Mouse (Mus musculus): ENCODE results near the gene Car3. TPM values are rescaled to one million over a fixed set of nuclear protein-coding genes. Genes with fewer than 3 reads are reported as not detected.

The Car3 gene
- polyA plus RNA-seq (2014; fragmentation: Illumina TruSeq; extraction: RNeasy Lipid Tissue Mini Kit (QIAGEN cat#74804)), result 443 TPM

GRCm38 (mm10) chr3:14863022-14863711 lies at the start of gene Car3:
Gene Car3 (plus strand): TSS chr3:14863512.

DNA sequence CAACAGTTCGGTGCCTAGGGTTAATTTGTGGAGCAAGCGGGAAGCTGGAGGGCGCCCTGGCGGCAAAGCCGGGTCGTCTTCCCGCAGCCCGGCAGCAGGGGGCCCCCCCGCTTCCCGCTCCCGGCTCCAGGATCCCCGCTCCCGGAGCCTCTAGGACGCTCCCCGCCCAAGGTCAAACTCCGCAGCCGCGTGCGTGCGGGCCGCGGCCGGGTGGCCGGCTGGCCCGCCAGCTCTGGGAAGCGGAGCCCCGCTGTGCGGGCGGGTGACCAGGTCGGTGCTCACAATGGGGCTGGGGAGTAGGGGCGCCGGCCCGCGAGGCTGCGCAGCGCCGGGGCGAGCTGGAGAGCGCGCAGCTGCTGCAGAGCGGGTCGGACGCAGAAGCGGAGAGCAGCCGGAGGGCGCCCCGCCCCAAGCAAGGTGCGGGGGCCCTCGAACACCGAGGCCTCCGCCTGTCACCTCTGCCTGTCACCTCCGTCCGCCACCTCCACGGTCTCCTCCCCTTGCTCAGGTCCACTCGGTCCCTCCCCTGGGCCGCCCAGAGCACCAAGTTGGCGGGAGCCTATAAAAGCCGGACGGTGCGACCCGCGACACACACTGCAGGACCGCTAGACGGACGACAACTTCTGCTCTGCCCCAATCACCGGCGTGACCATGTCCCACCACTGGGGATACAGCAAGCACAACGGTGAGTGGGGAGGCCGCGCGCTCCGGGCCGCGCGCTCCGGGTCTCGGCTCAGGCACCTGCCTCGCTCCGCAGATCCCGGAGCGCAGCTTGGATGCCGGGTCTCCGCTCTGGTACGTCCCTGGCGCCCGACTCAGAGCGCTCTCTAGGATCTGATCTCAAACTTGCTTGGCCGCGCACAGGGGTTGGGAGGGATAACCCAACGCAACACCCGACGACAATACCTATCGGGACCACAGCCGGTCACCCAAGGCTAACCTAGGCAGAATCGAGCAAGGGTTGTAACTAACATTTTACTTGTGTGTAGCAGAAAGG lies 23.1 kb downstream of the Car3 start, which contains the start of gene Car2:
Car2 (plus strand) TSS at position 172 of the 997 bp plus-strand sequence.

Other genes with a start within 250 kb of the Car3 start
- gene Car13, start 221.8 kb upstream of the Car3 start, polyA plus RNA-seq (2014; fragmentation: Illumina TruSeq; extraction: RNeasy Lipid Tissue Mini Kit (QIAGEN cat#74804)), result 20.3 TPM
- not detected for gene Car1, start 55.1 kb upstream of the Car3 start, polyA plus RNA-seq (2014; fragmentation: Illumina TruSeq; extraction: RNeasy Lipid Tissue Mini Kit (QIAGEN cat#74804))
- 12.0 TPM for gene Car2, start 22.8 kb downstream of the Car3 start, polyA plus RNA-seq (2014; fragmentation: Illumina TruSeq; extraction: RNeasy Lipid Tissue Mini Kit (QIAGEN cat#74804))

All from ovary, adult 10 weeks (tissue).